Mouse (Mus musculus) layer of hippocampus, adult 2 months (tissue): ENCODE measurements around the gene Thra. TPM values are rescaled to one million over a fixed set of nuclear protein-coding genes. Genes with fewer than 3 reads are reported as not detected.

ENCODE experiments used
- DNase-seq, 2 experiments: peaks; one replicate each; pipeline ENCODE4 v3.0.0; 2022; ENCODE audit warnings: low spot score in 2 of 2
- H3K27ac ChIP-seq: fragments of 200-600 bp; 2 replicates; pipeline ENCODE4 v1.8.1; 2022
- H3K4me3 ChIP-seq: fragments of 200-600 bp; 2 replicates; pipeline ENCODE4 v1.8.1; 2022; ENCODE audit warnings: mild to moderate bottlenecking
- CTCF ChIP-seq: fragments of 200-600 bp; conservative IDR thresholded peaks from 2 replicates; pipeline ENCODE4 v1.8.1; 2022; ENCODE audit warnings: antibody characterized with exemption, mild to moderate bottlenecking, moderate library complexity
- total RNA-seq, 2 experiments: library from RNA; stranded (reverse); gene quantifications; 2 replicates each; pipeline ENCODE4 v1.2.3; 2021

Thra gene
- total RNA-seq, 2 experiments from 2014 or later: 996 to 1,082 TPM

DNA sequence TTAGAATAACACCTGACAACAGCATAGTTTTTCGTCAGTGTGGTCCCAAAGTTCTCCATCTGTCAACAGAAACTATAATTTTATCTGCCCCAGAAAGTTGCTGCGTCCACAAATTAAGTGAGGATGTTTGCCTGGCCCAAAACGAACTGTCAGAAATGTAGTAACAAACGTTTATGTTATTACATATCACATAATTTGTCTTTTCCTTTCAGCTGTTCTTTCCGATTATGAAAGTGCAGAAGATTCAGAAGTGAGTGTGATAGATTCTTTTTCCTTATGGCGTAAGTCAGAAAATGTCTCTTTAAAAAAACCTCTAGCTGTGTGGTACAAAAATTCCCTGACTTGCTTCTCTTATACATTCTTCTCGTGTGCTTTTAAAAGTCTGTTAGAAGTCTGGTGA, 70.2 kb downstream of the Thra start:
- DNase-seq: no peak
- Histone ChIP-seq H3K27ac (peak overlapping the region; percentile 97; the same call in 1 of the 2 replicates), H3K4me3 (peak overlapping the region; percentile 90)
- TF ChIP-seq CTCF: no peak

- TF ChIP-seq CTCF: no peak
- 0 out of 2 replicates have a peak overlapping the region, but pooled peaks have one; percentile 18 for H3K27ac ChIP-seq
These were observed 76.3 kb downstream of the Thra start for GRCm38 (mm10) chr11:98816706-98817239.

More at GRCm38 (mm10) chr11:98816706-98817239, 76.3 kb downstream of the Thra start:
- no peak overlapping the region for H3K4me3 ChIP-seq
- DNase-seq: no peak

Other genes with a start within 250 kb of the Thra start
- gene Ikzf3, start 194.6 kb upstream of the Thra start, total RNA-seq: under 1 TPM in 1 of 2 experiments, not detected in 1; 0.20 TPM
- gene Zpbp2, start 189.5 kb upstream of the Thra start, total RNA-seq: not detected
- 10 to 100 TPM; 51.1 to 55.8 TPM for gene Ormdl3, start 153.3 kb upstream of the Thra start, total RNA-seq
- gene Lrrc3c, start 142.3 kb upstream of the Thra start, total RNA-seq: not detected
- gene Gm12355, start 115.0 kb upstream of the Thra start, total RNA-seq: 10 to 100 TPM; 11.4 to 11.5 TPM
- not detected for gene Gsdma3, start 114.3 kb upstream of the Thra start, total RNA-seq
- not detected for gene Gsdma2, start 93.9 kb upstream of the Thra start, total RNA-seq
- gene Gsdma, start 76.3 kb upstream of the Thra start, total RNA-seq: not detected
- 100 to 1,000 TPM; 123 to 125 TPM for gene Psmd3, start 58.1 kb upstream of the Thra start, total RNA-seq
- gene Csf3, start 39.4 kb upstream of the Thra start, total RNA-seq: not detected
- 100 to 1,000 TPM; 146 to 148 TPM for gene Med24, start 11.2 kb upstream of the Thra start, total RNA-seq
- 10 to 100 TPM; 93.2 to 94.0 TPM for gene Nr1d1, start 34.7 kb downstream of the Thra start, total RNA-seq
- 100 to 1,000 TPM; 168 to 178 TPM for gene Msl1, start 54.9 kb downstream of the Thra start, total RNA-seq
- gene Casc3, start 64.3 kb downstream of the Thra start, total RNA-seq: 10 to 100 TPM; 61.0 to 62.1 TPM
- gene Rapgefl1, start 96.1 kb downstream of the Thra start, total RNA-seq: 100 to 1,000 TPM; 213 to 240 TPM
- 10 to 100 TPM; 68.6 to 70.9 TPM for gene Wipf2, start 123.0 kb downstream of the Thra start, total RNA-seq
- gene Cdc6, start 167.2 kb downstream of the Thra start, total RNA-seq: under 1 TPM; 0.52 to 0.64 TPM
- gene Rara, start 187.2 kb downstream of the Thra start, total RNA-seq: 10 to 100 TPM; 15.4 to 19.0 TPM
- 1 to 10 TPM; 1.3 to 2.0 TPM for gene Gjd3, start 242.4 kb downstream of the Thra start, total RNA-seq